Mouse (Mus musculus) embryonic fibroblast, embryonic 13.5 days (primary cell): ENCODE data around the gene Kcnq4. TPM values are rescaled to one million over a fixed set of nuclear protein-coding genes. Genes with fewer than 3 reads are reported as not detected.
A peak's percentile ranks its signal among the peaks of the same experiment; 100 is the strongest.

ENCODE experiments used
- H3K27ac ChIP-seq: 2 replicates; pipeline ENCODE4 v1.5.1; 2012; ENCODE audit warnings: low read length, control low read depth, inconsistent platforms; ENCODE audit not compliant: insufficient read depth
- H3K4me1 ChIP-seq: 2 replicates; pipeline ENCODE4 v1.6.1; 2011; ENCODE audit warnings: low read length; ENCODE audit not compliant: control insufficient read depth, insufficient read depth
- H3K4me3 ChIP-seq: 2 replicates; pipeline ENCODE4 v1.5.1; 2011; ENCODE audit warnings: mild to moderate bottlenecking, control low read depth, low read length; ENCODE audit not compliant: insufficient read depth
- CTCF ChIP-seq: IDR thresholded peaks from 2 replicates; pipeline ENCODE4 v1.5.1; 2011; ENCODE audit warnings: mild to moderate bottlenecking, control low read depth, low read length, moderate library complexity, borderline replicate concordance; ENCODE audit not compliant: insufficient read depth
- POLR2A ChIP-seq: IDR thresholded peaks from 2 replicates; pipeline ENCODE4 v1.6.1; 2011; ENCODE audit warnings: low read depth, mild to moderate bottlenecking, control low read depth, low read length, moderate library complexity
- polyA plus RNA-seq: library from polyadenylated mRNA; stranded (reverse); fragments of >200 nt; gene quantifications from 2 replicates; pipeline ENCODE4 v1.2.4, GENCODE M21; 2011; ENCODE audit warnings: low read depth; ENCODE audit not compliant: missing spikeins, insufficient read length

Kcnq4 gene
- polyA plus RNA-seq, 1 experiment = 0.74 TPM

DNA sequence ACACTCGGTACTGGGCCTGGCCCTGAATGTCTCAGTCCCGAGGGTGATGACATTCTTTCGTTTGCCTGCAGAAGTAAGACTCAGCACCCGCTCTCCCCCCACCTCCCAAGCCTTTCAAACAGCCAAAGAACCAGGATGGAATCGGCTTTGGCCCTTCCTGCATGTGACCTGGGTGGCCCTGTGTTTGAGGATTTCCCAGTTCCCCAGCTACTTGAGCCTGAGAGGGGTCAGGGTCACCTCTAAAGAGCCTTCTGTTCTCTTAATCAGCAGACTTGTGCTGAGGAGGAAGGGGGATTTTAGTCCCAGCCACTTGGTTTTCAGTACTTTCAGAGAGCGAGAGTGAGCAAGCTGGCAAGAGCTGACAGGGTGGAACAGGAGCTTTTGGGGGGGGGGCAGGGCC, 19.0 kb downstream of the Kcnq4 start:
- Histone ChIP-seq H3K27ac (no peak overlapping the region), H3K4me1 (no peaks in the 10 kb centered on the region; the same call in 1 of the 2 replicates), H3K4me3 (no peak overlapping the region)
- TF ChIP-seq POLR2A (no peak), CTCF (no peak)

DNA sequence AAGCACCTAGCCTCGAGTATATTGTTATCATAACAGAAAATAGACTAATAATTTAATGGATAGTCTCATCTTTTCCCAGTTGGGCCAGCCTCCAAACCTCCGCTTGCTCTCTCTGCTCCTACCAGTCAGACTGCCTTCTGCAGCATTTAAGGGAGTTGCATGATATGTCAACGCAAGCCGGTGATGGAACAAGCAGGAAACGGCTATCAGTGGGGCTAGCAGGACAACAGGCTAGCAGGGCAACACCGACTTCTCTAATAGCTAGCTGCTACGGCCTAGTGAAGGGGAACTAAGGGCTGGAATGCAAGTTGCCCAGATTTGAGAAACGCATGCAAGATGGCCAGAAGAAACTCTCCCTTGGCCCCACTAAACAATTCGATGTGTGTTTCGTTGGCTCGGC, 20.6 kb downstream of the Kcnq4 start:
- H3K4me3 ChIP-seq = no peak overlapping the region
- H3K4me1 ChIP-seq = no peaks in the 10 kb centered on the region; the same call in 1 of the 2 replicates
- no peak for TF ChIP-seq POLR2A
- no peak for TF ChIP-seq CTCF
- H3K27ac ChIP-seq = no peak overlapping the region

DNA sequence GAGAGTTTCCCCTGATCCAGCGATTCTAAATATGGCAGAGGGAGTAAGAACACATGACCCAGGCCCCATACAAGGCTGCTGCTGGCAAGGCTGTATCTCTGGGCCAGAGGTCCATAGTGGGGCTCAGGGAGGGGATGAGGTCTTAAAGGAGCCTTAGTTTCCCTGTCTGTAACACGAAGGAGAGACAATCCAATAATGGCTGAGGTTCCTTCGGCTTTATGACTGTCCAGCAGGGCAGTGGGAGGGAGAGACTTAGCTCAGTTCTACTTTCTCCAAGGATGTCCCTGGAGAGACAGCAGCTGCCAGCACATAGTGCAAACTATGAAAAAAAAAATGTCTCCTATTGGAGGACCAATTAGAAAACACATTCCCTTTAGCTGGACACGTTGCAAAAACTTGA, 22.2 kb downstream of the Kcnq4 start:
- TF ChIP-seq POLR2A = no peak
- Histone ChIP-seq H3K27ac (no peak overlapping the region), H3K4me3 (no peak overlapping the region), H3K4me1 (no peaks in the 10 kb centered on the region)

DNA sequence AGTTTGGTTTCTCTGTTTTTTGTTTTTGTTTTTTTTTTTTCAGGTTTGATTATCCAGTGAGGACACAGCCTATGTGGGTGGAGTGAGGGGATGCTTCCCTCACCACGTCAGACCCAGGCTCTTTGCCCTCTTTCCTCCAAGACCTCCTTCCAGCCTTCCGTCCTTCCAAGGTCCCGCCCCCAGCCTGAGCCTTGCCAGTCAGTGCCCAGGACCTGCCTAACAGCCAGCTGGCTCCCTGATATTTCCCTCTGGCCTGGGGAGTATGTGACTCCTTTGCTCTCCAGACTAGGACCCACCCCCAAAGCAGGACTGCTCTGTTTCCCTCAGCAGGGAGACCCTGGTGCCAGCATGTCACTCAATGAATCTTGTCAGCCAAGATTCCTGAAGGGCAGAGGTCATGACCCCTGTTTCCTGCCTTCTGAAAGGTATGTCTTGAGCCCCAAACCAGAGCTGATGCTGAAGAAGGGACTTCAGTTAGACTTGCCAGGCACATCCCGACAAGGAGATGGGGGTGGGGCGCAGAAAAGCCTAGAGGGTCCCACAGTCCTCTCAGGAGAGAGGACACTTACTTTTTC, 22.8 kb downstream of the Kcnq4 start:
- H3K27ac ChIP-seq = no peak overlapping the region
- H3K4me3 ChIP-seq = no peak overlapping the region
- no peaks in the 10 kb centered on the region for H3K4me1 ChIP-seq
- TF ChIP-seq CTCF (no peak), POLR2A (no peak)

DNA sequence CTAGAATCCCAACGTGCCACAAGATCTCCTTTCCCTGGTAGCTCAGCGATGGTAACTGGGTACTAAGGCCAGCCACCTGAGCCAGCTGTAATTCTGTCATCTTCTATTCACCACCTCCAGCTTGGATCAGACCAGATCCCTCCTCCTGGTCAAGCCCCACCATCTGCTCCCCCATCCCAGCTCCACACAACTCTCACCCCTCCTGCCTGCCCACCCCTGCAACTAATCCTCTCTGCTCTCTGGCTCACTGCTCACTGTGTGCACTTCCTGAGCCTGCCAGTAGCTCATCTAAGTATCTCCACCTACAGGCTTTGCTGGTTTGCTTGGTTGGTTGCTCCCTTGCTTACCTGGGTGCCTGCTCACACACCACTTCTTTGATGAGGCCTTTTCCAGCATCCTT, 26.8 kb downstream of the Kcnq4 start:
- Histone ChIP-seq H3K4me3 (no peak overlapping the region), H3K4me1 (no peaks in the 10 kb centered on the region), H3K27ac (no peak overlapping the region)
- TF ChIP-seq POLR2A = no peak
- no peak for TF ChIP-seq CTCF

DNA sequence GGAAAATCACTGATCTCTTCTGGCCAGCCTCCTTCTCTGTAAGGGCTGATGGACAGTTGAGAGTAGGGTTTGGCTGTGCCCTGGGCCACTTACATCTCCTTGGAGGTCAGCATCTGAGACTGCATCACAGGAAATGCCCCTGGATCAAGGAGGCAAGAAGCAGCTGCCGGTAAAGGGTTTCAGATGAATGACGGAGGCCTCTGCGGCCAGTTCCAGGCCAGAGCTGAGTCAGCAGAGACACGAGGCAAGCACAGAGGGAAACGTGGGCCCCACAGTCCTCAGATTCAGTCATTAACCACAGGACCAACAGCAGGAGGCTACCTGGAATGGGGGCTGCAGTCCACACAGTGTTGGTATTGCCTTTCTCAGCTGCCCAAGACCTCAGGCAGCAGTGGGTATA, 29.3 kb downstream of the Kcnq4 start:
- no peak overlapping the region for H3K27ac ChIP-seq
- TF ChIP-seq POLR2A = no peak
- TF ChIP-seq CTCF = no peak

DNA sequence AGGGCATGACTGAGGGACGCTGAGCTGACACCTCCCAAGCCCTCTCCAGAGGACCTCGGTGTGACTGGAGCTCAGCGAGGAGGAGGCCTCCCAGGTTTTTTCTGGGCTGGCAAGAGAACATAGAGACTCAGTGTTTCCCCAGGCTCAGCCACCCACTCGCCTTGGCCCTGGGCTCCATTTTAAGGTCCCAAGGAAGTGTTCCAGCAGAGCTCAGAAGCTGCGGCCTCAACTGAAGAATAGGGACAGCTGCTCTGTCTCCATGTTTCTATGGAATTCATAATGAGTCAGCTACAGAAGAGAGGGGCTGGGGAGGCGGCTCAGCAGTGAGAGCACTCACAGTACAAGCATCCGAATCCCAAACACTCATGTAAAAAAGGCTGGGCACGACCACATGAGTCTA, 30.8 kb downstream of the Kcnq4 start:
- no peak for TF ChIP-seq CTCF
- TF ChIP-seq POLR2A = no peak
- H3K4me3 ChIP-seq = no peak overlapping the region
- no peaks in the 10 kb centered on the region for H3K4me1 ChIP-seq
- no peak overlapping the region for H3K27ac ChIP-seq

More for the DNA sequence above, 29.3 kb downstream of the Kcnq4 start:
- Histone ChIP-seq H3K4me3 (no peak overlapping the region), H3K4me1 (no peaks in the 10 kb centered on the region)

DNA sequence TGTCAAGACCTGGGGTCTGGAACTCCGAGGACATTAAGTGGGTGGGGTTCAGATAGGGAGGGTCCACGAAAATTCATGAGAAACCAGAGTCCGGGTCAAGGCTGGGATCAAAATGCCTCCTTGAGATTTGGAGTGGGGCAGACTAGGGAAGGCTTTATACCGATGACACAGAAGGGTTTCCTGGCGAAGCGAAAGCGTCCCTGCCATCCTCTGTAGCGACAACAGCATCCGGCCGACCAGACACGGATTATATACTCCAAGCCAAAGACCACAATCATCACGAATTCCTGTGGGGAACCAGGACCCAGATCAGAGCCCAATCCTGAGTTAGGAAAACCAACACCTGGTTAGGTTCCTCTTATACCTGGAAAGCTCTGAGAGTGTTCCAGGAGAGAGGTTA, 31.6 kb downstream of the Kcnq4 start:
- H3K4me3 ChIP-seq = no peak overlapping the region
- TF ChIP-seq POLR2A (no peak), CTCF (no peak)
- H3K4me1 ChIP-seq = no peaks in the 10 kb centered on the region
- no peak overlapping the region for H3K27ac ChIP-seq

DNA sequence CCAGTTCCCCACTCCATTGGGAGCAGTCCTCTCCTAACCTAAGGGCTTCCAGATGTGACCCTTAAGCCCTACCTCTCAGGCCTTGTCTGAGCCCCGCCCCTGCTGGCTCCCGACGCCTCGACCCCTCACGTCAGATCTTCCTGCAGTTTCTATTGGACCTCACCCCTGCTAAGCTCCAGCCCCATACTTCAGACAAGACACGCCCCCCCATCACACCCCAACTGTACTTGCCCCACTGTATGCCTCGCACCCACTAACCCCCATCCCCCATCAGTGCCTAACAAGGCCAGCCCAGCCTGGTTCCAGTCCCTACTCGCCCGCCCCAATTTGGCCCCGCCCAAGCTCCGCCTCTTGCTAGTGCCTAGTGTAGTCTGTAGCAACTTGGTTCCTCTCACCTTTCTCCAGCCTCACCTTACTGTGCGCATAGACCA, 32.3 kb downstream of the Kcnq4 start:
- H3K4me1 ChIP-seq = no peaks in the 10 kb centered on the region
- H3K27ac ChIP-seq = no peak overlapping the region
- no peak for TF ChIP-seq CTCF
- no peak for TF ChIP-seq POLR2A
- 0 out of 2 replicates have a peak overlapping the region, but pooled peaks have one; percentile 8 for H3K4me3 ChIP-seq

DNA sequence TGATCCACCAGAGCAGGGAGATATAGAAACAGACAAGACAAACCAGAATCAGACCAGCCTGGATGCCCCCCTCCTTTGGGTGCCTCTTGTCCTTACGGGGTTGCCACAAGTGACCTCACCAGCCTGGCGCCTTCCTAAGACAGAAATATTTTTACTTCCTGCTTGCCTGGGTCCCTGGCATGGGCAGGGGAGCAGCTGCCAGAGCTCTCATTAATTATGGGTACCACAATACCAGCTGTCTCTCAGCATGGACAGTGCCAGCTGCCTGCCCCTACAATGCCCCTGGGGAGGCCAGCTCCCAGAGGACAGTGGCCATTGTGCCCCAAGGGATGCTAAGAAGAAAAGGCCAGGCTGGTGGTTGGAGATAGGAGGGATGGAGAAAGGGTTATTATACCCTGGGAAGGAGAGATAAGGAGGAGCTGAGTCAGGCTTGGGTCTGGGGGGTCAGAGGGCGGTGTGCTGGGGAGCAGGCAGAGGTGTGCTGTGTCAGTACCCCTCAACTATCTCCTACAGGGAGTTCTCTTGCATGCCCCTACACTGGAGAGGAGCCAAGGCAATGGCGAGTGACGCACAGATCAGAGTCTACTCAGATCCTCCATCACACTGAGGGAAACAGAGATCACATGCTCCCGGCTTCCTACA, 34.4 kb downstream of the Kcnq4 start:
- Histone ChIP-seq H3K27ac (no peak overlapping the region), H3K4me3 (no peak overlapping the region), H3K4me1 (no peaks in the 10 kb centered on the region)
- no peak for TF ChIP-seq POLR2A
- no peak for TF ChIP-seq CTCF

DNA sequence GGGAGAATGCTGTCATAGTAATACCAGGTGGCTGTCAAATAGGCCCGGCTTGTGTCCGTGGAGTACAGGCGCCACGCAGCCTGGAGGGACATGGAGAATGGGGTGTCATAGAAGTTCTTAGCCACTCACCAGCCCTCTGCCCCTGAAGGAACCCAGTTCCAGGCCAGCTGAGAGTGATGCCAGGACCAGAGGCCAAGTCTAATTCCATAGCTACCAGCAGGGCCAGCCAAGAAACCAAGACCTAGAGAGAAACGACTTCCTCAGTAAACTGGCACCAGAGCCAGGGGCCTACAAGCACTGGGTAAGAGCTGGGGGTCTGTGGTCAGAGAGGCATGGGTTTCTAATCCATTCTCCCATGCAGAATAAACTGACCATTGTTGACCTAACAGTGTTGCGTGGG, 35.4 kb downstream of the Kcnq4 start:
- Histone ChIP-seq H3K27ac (no peak overlapping the region), H3K4me3 (no peak overlapping the region), H3K4me1 (no peaks in the 10 kb centered on the region)
- TF ChIP-seq POLR2A (no peak), CTCF (no peak)
